Mouse (Mus musculus) hindbrain, embryonic 11.5 days (tissue): ENCODE results near the gene Asb12. TPM values are rescaled to one million over a fixed set of nuclear protein-coding genes. Genes with fewer than 3 reads are reported as not detected.

Experiments used
- polyA plus RNA-seq: library from polyadenylated mRNA; unstranded; fragments of >200 nt; fragmentation: Nextera tagmentation; extraction: Ambion mirVana; gene quantifications from 2 replicates; pipeline ENCODE4 v1.2.1, GENCODE M21; 2014

The Asb12 gene
- polyA plus RNA-seq, 1 experiment from 2014 or later, result not detected

Other genes starting within 250 kb of the Asb12 start
- 8.6 and 9.7 TPM in 2 replicates for gene Amer1, start 113.1 kb downstream of the Asb12 start, polyA plus RNA-seq
- gene Pfn5, start 117 bp upstream of the Asb12 start, polyA plus RNA-seq, result not detected in 2 replicates
- 52.3 and 53.4 TPM in 2 replicates for gene Zc4h2, start 100.5 kb upstream of the Asb12 start, polyA plus RNA-seq
- gene Zc3h12b, start 153.7 kb upstream of the Asb12 start, polyA plus RNA-seq, result 2.3 and 5.7 TPM in 2 replicates